Mouse (Mus musculus) hindbrain, postnatal 0 days (tissue): ENCODE measurements at regions not wholly inside any gene's neighbourhood (a gene's known extent, or its start where the extent isn't known, plus 50 kb on each side); places are given as distances from the start of the nearest gene placed in this dataset.

Experiments used
- ATAC-seq: fragments of 200-750 bp; cut with Nextera tagmentation; 2 replicates; pipeline ENCODE4 v1.8.0; 2017; ENCODE audit warnings: mild to moderate bottlenecking, moderate TSS enrichment, moderate library complexity
- DNase-seq: peaks from one replicate; pipeline ENCODE4 v3.0.0-alpha.2; 2015; ENCODE audit warnings: low spot score
- H3K27ac ChIP-seq: fragments of 300-500 bp; sonication (generic); 2 replicates; pipeline ENCODE4 v1.5.1; 2014; ENCODE audit warnings: mild to moderate bottlenecking
- H3K27me3 ChIP-seq: fragments of 300-500 bp; sonication (generic); 2 replicates; pipeline ENCODE4 v1.6.1; 2014; ENCODE audit warnings: low read length, mixed read lengths; ENCODE audit not compliant: insufficient read depth
- H3K36me3 ChIP-seq: fragments of 300-500 bp; sonication (generic); 2 replicates; pipeline ENCODE4 v1.6.1; 2014; ENCODE audit warnings: low read length, mixed read lengths; ENCODE audit not compliant: insufficient read depth
- H3K4me1 ChIP-seq: fragments of 300-500 bp; sonication (generic); 2 replicates; pipeline ENCODE4 v1.6.1; 2014; ENCODE audit warnings: antibody characterized with exemption, low read length, mixed read lengths; ENCODE audit not compliant: insufficient read depth
- H3K4me2 ChIP-seq: fragments of 300-500 bp; sonication (generic); 2 replicates; pipeline ENCODE4 v1.6.1; 2014; ENCODE audit warnings: low read depth, mild to moderate bottlenecking, low read length, moderate library complexity, mixed read lengths
- H3K4me3 ChIP-seq: fragments of 300-500 bp; sonication (generic); 2 replicates; pipeline ENCODE4 v1.5.1; 2014; ENCODE audit warnings: low read length
- H3K9ac ChIP-seq: fragments of 300-500 bp; sonication (generic); replicated peaks from 2 replicates; pipeline ENCODE4 v1.6.1; 2014; ENCODE audit warnings: mild to moderate bottlenecking, low read length, moderate library complexity, mixed read lengths
- H3K9me3 ChIP-seq: fragments of 300-500 bp; sonication (generic); 2 replicates; pipeline ENCODE4 v1.6.1; 2016; ENCODE audit warnings: low read length, mixed read lengths
- CTCF ChIP-seq: IDR thresholded peaks from 2 replicates; pipeline ENCODE4 v1.5.1; 2016; ENCODE audit warnings: antibody characterized with exemption, control low read depth, low read depth
- WGBS: fragments of 180-500 bp; shearing (Covaris S2); extraction: QIAGEN DNeasy Blood & Tissue Kit; methylation state at CpG from one replicate; pipeline ENCODE4 v1.1.7; 2014; 5-methylcytosine and 5-hydroxymethylcytosine counted together

- Histone ChIP-seq H3K4me2 (no peak overlapping the region), H3K4me1 (no peaks in the 10 kb centered on the region), H3K27me3 (no peaks in the 10 kb centered on the region), H3K4me3 (no peak overlapping the region), H3K27ac (no peak overlapping the region), H3K36me3 (no peaks in the 10 kb centered on the region), H3K9ac (no peak overlapping the region), H3K9me3 (no peaks in the 10 kb centered on the region)
- DNase-seq (no peak), ATAC-seq (no peak)
- no peak; the same call in 1 of the 2 replicates for TF ChIP-seq CTCF
- 83% methylated on average over 13 of the region's 13 CpGs for WGBS
These were observed 161.1 kb upstream of the Fbxl17 start for GRCm38 (mm10) chr17:63660841-63661481.

GRCm38 (mm10) chr17:63661584-63661983 is 161.8 kb upstream of the Fbxl17 start:
- no peak overlapping the region for H3K4me2 ChIP-seq
- no peak overlapping the region for H3K4me3 ChIP-seq
- DNase-seq (no peak), ATAC-seq (no peak)
- no peak overlapping the region for H3K9ac ChIP-seq
- H3K27me3 ChIP-seq: no peaks in the 10 kb centered on the region
- H3K9me3 ChIP-seq: no peaks in the 10 kb centered on the region
- H3K4me1 ChIP-seq: no peaks in the 10 kb centered on the region
- H3K27ac ChIP-seq: no peak overlapping the region
- no peak for TF ChIP-seq CTCF
- no peaks in the 10 kb centered on the region for H3K36me3 ChIP-seq
- WGBS: 88% methylated on average over 4 of the region's 4 CpGs

DNA sequence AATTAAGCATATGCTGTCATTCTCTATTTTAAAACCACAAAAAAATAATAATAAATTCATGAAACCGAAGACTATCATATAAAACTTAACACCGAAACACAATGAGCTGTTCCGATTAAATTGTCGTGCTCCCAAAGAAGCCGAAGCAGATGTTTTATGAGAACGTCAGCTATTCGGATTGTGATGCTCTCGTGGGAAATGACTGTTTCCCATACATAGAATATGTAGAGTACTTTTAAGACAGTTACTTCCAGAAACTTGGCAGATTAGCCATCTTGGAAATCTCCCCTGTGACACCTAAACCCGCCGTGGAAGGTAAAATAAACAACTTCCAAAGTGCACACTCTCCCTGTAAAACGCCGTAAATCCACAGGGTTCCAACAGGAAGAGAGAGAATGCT is 162.4 kb upstream of the Fbxl17 start:
- Histone ChIP-seq H3K9me3 (no peaks in the 10 kb centered on the region), H3K4me1 (no peaks in the 10 kb centered on the region), H3K36me3 (no peaks in the 10 kb centered on the region), H3K4me2 (peak overlapping the region; percentile 5; the same call in 1 of the 2 replicates), H3K27ac (no peak overlapping the region), H3K27me3 (no peaks in the 10 kb centered on the region), H3K4me3 (no peak overlapping the region), H3K9ac (no peak overlapping the region)
- ATAC-seq: no peak
- WGBS: 68% methylated on average over 12 of the region's 12 CpGs
- DNase-seq: no peak
- TF ChIP-seq CTCF: no peak

GRCm38 (mm10) chr17:63676791-63677190 is 177.0 kb upstream of the Fbxl17 start:
- ATAC-seq: no peak
- H3K27me3 ChIP-seq: no peaks in the 10 kb centered on the region
- DNase-seq: no peak
- TF ChIP-seq CTCF: no peak
- H3K9me3 ChIP-seq: no peaks in the 10 kb centered on the region
- H3K27ac ChIP-seq: no peak overlapping the region
- no peak overlapping the region for H3K4me2 ChIP-seq
- H3K4me1 ChIP-seq: no peaks in the 10 kb centered on the region
- no peak overlapping the region for H3K4me3 ChIP-seq
- H3K36me3 ChIP-seq: no peaks in the 10 kb centered on the region
- H3K9ac ChIP-seq: no peak overlapping the region
- WGBS: 87% methylated on average over 8 of the region's 8 CpGs

- Histone ChIP-seq H3K9ac (no peak overlapping the region), H3K27ac (no peak overlapping the region), H3K9me3 (no peaks in the 10 kb centered on the region), H3K4me1 (no peaks in the 10 kb centered on the region), H3K27me3 (no peaks in the 10 kb centered on the region), H3K36me3 (no peaks in the 10 kb centered on the region), H3K4me3 (no peak overlapping the region), H3K4me2 (no peak overlapping the region)
- 74% methylated on average over 3 of the region's 3 CpGs for WGBS
- TF ChIP-seq CTCF: no peak
- ATAC-seq (no peak), DNase-seq (no peak)
These were observed 178.3 kb upstream of the Fbxl17 start for GRCm38 (mm10) chr17:63677996-63678657.

DNA sequence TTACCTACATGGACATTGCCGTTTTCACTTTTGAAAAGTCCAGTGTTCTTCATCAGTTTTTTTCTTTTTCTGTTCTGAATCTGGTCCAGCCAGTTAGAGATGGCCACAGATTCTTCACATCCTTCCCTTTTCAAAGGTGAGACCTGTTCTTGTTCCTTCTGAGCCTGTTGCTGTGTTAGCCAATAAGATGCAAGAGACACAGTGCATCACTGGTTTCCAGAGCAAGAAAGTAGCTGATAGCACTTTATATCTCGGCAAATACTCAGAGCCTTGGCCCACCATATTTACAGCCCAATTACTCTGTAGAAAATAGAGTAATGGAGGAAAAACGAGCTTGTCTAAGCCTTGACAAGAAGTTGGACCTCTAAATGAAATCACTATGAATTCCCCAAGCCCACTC is 180.7 kb upstream of the Fbxl17 start:
- no peak for TF ChIP-seq CTCF
- Histone ChIP-seq H3K9ac (no peak overlapping the region), H3K4me2 (no peak overlapping the region), H3K27me3 (no peaks in the 10 kb centered on the region), H3K36me3 (no peaks in the 10 kb centered on the region), H3K4me3 (no peak overlapping the region), H3K4me1 (no peaks in the 10 kb centered on the region), H3K9me3 (no peaks in the 10 kb centered on the region), H3K27ac (no peak overlapping the region)
- 74% methylated on average over 3 of the region's 3 CpGs for WGBS
- no peak for ATAC-seq
- DNase-seq: no peak

GRCm38 (mm10) chr17:63683345-63683744 is 179.5 kb upstream of the Fer start:
- Histone ChIP-seq H3K36me3 (no peaks in the 10 kb centered on the region), H3K27ac (no peak overlapping the region), H3K4me1 (no peaks in the 10 kb centered on the region), H3K9me3 (no peaks in the 10 kb centered on the region), H3K4me3 (no peak overlapping the region), H3K4me2 (no peak overlapping the region), H3K9ac (no peak overlapping the region), H3K27me3 (no peaks in the 10 kb centered on the region)
- 82% methylated on average over 9 of the region's 9 CpGs for WGBS
- peak; percentile 42 for DNase-seq
- ATAC-seq: no peak
- TF ChIP-seq CTCF: peak; percentile 43
